Mouse (Mus musculus) heart, adult 2 months (tissue): ENCODE data around the gene Elavl3. TPM values are rescaled to one million over a fixed set of nuclear protein-coding genes. Genes with fewer than 3 reads are reported as not detected.

Experiments
- DNase-seq, 2 experiments: peaks; one replicate each; pipeline ENCODE4 v3.0.0; 2021
- H3K27ac ChIP-seq: fragments of 200-600 bp; 2 replicates; pipeline ENCODE4 v1.8.1; 2022
- H3K27me3 ChIP-seq: fragments of 200-500 bp; 2 replicates; pipeline ENCODE4 v1.6.1; 2012; ENCODE audit warnings: mild to moderate bottlenecking, low read length, inconsistent platforms, mixed read lengths; ENCODE audit not compliant: control insufficient read depth, insufficient read depth
- H3K36me3 ChIP-seq: fragments of 200-500 bp; 2 replicates; pipeline ENCODE4 v1.6.1; 2012; ENCODE audit warnings: low read length, inconsistent platforms; ENCODE audit not compliant: control insufficient read depth, insufficient read depth
- H3K4me1 ChIP-seq: fragments of 200-500 bp; 2 replicates; pipeline ENCODE4 v1.6.1; 2011; ENCODE audit warnings: low read length; ENCODE audit not compliant: control insufficient read depth, insufficient read depth
- H3K4me3 ChIP-seq: fragments of 200-600 bp; 2 replicates; pipeline ENCODE4 v1.8.1; 2022
- H3K79me2 ChIP-seq: fragments of 200-500 bp; replicated peaks from 2 replicates; pipeline ENCODE4 v1.6.1; 2012; ENCODE audit warnings: mild to moderate bottlenecking, inconsistent platforms, low read length, moderate library complexity, mixed read lengths; ENCODE audit not compliant: control insufficient read depth, insufficient read depth
- H3K9ac ChIP-seq: fragments of 200-500 bp; 2 replicates; pipeline ENCODE4 v1.6.1; 2012; ENCODE audit warnings: low read depth, mild to moderate bottlenecking, control low read depth, inconsistent platforms, low read length, mixed read lengths
- CTCF ChIP-seq: fragments of 200-600 bp; IDR thresholded peaks from 2 replicates; pipeline ENCODE4 v1.8.1; 2022; ENCODE audit warnings: antibody characterized with exemption, mild to moderate bottlenecking, moderate library complexity
- EP300 ChIP-seq: fragments of 200-500 bp; IDR thresholded peaks from 2 replicates; pipeline ENCODE4 v1.6.1; 2011; ENCODE audit warnings: low read depth, low read length, control low read depth; ENCODE audit not compliant: insufficient read depth
- POLR2A ChIP-seq: fragments of 200-500 bp; IDR thresholded peaks from 2 replicates; pipeline ENCODE4 v1.6.1; 2011; ENCODE audit warnings: mild to moderate bottlenecking, low read depth, low read length, control low read depth; ENCODE audit not compliant: insufficient read depth
- WGBS: fragments of 180-500 bp; shearing (Covaris S2); methylation state at CpG from one replicate; pipeline ENCODE4 v1.1.7; 2018; 5-methylcytosine and 5-hydroxymethylcytosine counted together
- intact Hi-C: fragments of 180-260 bp; cut with DNase I; formaldehyde crosslinking; loops from one replicate; pipeline ENCODE4 v1.15.1; 2025
- polyA plus RNA-seq: library from polyadenylated mRNA; depleted of rRNA; stranded (reverse); fragments of >200 nt; gene quantifications from 2 replicates; pipeline ENCODE4 v1.2.3, GENCODE M21; 2012; rRNA removed
- total RNA-seq, 2 experiments: library from RNA; stranded (reverse); gene quantifications; 2 replicates each; pipeline ENCODE4 v1.2.3; 2021

The Elavl3 gene
- total and polyA plus RNA-seq, 3 experiments = 0.08 to 0.10 (median 0.09) TPM

DNA sequence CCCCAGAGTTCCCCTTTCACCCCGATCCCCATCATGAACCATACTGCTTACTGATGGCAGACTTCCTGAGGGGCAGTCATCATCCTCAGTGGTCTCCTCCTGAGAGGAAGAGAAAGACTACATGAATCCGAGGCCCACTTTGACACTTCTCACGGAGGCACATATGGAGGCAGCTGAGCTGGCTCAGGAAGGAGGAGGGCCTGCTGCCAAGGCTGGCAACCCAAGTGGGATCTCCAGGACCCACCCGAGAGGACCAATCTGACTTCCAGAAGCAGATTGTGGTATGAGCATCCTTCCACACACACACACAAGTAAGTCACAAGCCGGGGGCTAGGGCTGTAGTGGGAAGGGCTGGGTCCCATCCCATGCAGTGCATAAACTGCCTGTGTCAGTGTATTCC lies 74.5 kb downstream of the Elavl3 start:
- 72% methylated on average over 5 of the region's 5 CpGs for WGBS

DNA sequence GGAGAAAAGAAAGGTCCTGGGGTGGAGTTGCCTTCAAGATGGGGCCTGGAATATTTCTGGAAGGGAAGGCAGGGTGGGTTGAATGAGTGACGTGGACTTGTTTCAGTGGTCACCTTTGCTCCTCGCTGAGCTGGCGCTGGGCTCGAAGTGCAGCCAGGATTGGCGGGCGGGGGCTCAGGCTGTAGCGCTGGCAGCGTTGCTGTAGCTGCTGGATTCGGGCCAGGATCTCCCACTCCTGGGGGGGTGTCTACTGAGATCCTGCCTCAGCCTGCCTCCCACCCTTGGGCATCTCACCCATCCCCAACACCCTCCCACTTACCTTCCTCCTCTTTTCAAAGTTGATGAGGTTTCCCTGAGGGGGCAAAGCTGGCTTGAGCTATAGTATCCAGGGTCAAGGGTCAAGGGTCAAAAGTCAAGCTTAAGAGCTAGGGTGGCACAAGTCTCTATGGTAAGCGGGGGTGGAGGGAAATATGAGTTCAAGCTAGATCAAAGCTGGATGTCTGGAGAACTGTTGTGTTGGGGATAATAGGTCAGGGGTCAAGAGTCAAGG lies 75.1 kb downstream of the Elavl3 start:
- Histone ChIP-seq H3K27ac (no peak overlapping the region), H3K79me2 (no peaks in the 10 kb centered on the region), H3K27me3 (no peaks in the 10 kb centered on the region), H3K36me3 (no peaks in the 10 kb centered on the region), H3K4me3 (no peak overlapping the region), H3K9ac (no peak overlapping the region), H3K4me1 (no peaks in the 10 kb centered on the region)
- no peak for DNase-seq
- intact Hi-C loops = no loop called here
- 80% methylated on average over 10 of the region's 10 CpGs for WGBS
- TF ChIP-seq POLR2A = no peak

More for the DNA sequence above, 74.5 kb downstream of the Elavl3 start:
- Histone ChIP-seq H3K79me2 (no peaks in the 10 kb centered on the region), H3K27ac (no peak overlapping the region), H3K9ac (no peak overlapping the region), H3K4me3 (no peak overlapping the region), H3K4me1 (no peaks in the 10 kb centered on the region), H3K36me3 (no peaks in the 10 kb centered on the region), H3K27me3 (no peaks in the 10 kb centered on the region)
- TF ChIP-seq CTCF = no peak
- TF ChIP-seq POLR2A = no peak
- TF ChIP-seq EP300 = no peak
- DNase-seq = no peak
- intact Hi-C loops = no loop called here

DNA sequence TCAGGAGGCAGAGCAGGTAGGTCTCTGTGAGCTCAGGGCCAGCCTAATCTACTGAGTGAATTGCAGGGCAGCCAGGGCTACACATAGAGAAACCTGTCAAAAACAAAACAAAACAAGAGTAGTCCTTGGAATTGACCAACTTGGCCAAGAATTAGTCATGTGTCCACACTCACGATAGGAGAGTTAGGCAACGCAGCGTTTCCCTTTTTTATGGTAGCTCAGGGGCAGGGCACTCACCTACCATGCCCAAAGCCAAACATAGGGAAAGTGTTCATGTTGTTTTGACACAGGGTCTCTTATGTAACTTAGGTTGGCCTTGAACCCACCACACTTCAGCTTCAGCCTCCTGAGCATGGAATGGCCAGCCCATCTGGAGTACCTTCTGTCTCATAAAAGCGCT lies 82.5 kb downstream of the Elavl3 start:
- Histone ChIP-seq H3K79me2 (no peaks in the 10 kb centered on the region), H3K27me3 (no peaks in the 10 kb centered on the region), H3K4me1 (no peaks in the 10 kb centered on the region), H3K36me3 (no peaks in the 10 kb centered on the region), H3K27ac (no peak overlapping the region), H3K4me3 (no peak overlapping the region), H3K9ac (no peak overlapping the region)
- no peak for TF ChIP-seq EP300
- no peak for TF ChIP-seq POLR2A
- no peak for TF ChIP-seq CTCF
- intact Hi-C loops = no loop called here
- no peak for DNase-seq
- WGBS = 87% methylated on average over 4 of the region's 4 CpGs

DNA sequence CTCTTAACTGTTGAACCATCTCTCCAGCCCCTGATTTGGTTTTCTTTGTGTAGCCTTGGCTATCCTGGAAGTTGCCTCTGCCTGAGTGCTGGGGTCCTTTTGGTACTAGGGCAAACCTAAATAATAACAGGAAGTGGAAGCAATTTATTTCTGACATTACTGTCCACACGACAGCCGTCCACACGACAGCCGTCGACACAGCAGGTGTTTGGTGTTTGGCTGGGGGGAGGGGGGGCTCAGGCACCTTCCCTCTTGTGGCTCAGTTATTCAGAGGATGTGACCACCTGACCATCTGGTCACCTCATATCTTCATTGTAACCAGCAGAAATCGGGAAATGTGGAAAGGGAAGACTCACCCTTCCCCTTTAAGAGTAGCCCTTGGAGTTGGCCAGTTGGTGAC lies 82.9 kb downstream of the Elavl3 start:
- no peaks in the 10 kb centered on the region for H3K36me3 ChIP-seq
- no peak overlapping the region for H3K4me3 ChIP-seq
- no peak for TF ChIP-seq EP300
- no peak for TF ChIP-seq POLR2A
- no peak for TF ChIP-seq CTCF
- 33% methylated on average over 6 of the region's 6 CpGs for WGBS
- H3K9ac ChIP-seq = no peak overlapping the region
- no peaks in the 10 kb centered on the region for H3K79me2 ChIP-seq
- H3K27ac ChIP-seq = no peak overlapping the region
- no peaks in the 10 kb centered on the region for H3K27me3 ChIP-seq
- H3K4me1 ChIP-seq = no peaks in the 10 kb centered on the region
- DNase-seq = no peak
- intact Hi-C loops = no loop called here

Other genes with a start within 250 kb of the Elavl3 start
- not detected for gene Angptl8, start 216.5 kb downstream of the Elavl3 start, total RNA-seq
- gene Angptl8, start 216.5 kb downstream of the Elavl3 start, polyA plus RNA-seq = 0.41 and 2.4 TPM in 2 replicates
- 10 to 100 TPM; 25.9 to 33.8 TPM for gene Dock6, start 199.4 kb downstream of the Elavl3 start, total RNA-seq
- 87.9 and 92.7 TPM in 2 replicates for gene Dock6, start 199.4 kb downstream of the Elavl3 start, polyA plus RNA-seq
- gene Rab3d, start 133.8 kb downstream of the Elavl3 start, total RNA-seq = 10 to 100 TPM; 12.4 to 13.5 TPM
- 22.8 and 27.6 TPM in 2 replicates for gene Rab3d, start 133.8 kb downstream of the Elavl3 start, polyA plus RNA-seq
- 1 to 10 TPM; 3.0 to 3.4 TPM for gene Ccdc159, start 124.6 kb downstream of the Elavl3 start, total RNA-seq
- gene Ccdc159, start 124.6 kb downstream of the Elavl3 start, polyA plus RNA-seq = 4.9 and 6.6 TPM in 2 replicates
- gene Tmem205, start 124.5 kb downstream of the Elavl3 start, total RNA-seq = 10 to 100 TPM; 65.5 to 71.8 TPM
- gene Tmem205, start 124.5 kb downstream of the Elavl3 start, polyA plus RNA-seq = 96.1 and 129 TPM in 2 replicates
- 1 to 10 TPM; 2.5 to 2.6 TPM for gene Plppr2, start 115.0 kb downstream of the Elavl3 start, total RNA-seq
- gene Plppr2, start 115.0 kb downstream of the Elavl3 start, polyA plus RNA-seq = 5.3 and 7.5 TPM in 2 replicates
- gene Swsap1, start 96.3 kb downstream of the Elavl3 start, total RNA-seq = 1 to 10 TPM; 6.5 to 7.4 TPM
- gene Swsap1, start 96.3 kb downstream of the Elavl3 start, polyA plus RNA-seq = 4.6 and 6.2 TPM in 2 replicates
- gene Epor, start 88.5 kb downstream of the Elavl3 start, total RNA-seq = 1 to 10 TPM; 1.1 to 1.4 TPM
- gene Epor, start 88.5 kb downstream of the Elavl3 start, polyA plus RNA-seq = 2.1 and 2.5 TPM in 2 replicates
- gene Rgl3, start 62.6 kb downstream of the Elavl3 start, total RNA-seq = 1 to 10 TPM; 4.2 to 4.8 TPM
- gene Rgl3, start 62.6 kb downstream of the Elavl3 start, polyA plus RNA-seq = 12.7 and 13.9 TPM in 2 replicates
- gene Ccdc151, start 49.4 kb downstream of the Elavl3 start, total RNA-seq = under 1 TPM in 1 of 2 experiments, not detected in 1; 0.09 TPM
- gene Ccdc151, start 49.4 kb downstream of the Elavl3 start, polyA plus RNA-seq = 0.21 TPM in 1 of 2 replicates, not detected in the other
- 10 to 100 TPM; 61.5 to 67.5 TPM for gene Prkcsh, start 49.2 kb downstream of the Elavl3 start, total RNA-seq
- gene Prkcsh, start 49.2 kb downstream of the Elavl3 start, polyA plus RNA-seq = 42.5 and 46.2 TPM in 2 replicates
- gene Gm49318, start 19.2 kb upstream of the Elavl3 start, total RNA-seq = under 1 TPM in 1 of 2 experiments, not detected in 1; 0.52 TPM
- gene Gm49318, start 19.2 kb upstream of the Elavl3 start, polyA plus RNA-seq = not detected in 2 replicates
- gene Zfp653, start 19.4 kb upstream of the Elavl3 start, total RNA-seq = 1 to 10 TPM; 3.8 to 4.7 TPM
- 8.7 and 9.5 TPM in 2 replicates for gene Zfp653, start 19.4 kb upstream of the Elavl3 start, polyA plus RNA-seq
- 100 to 1,000 TPM in 1 of 2 experiments, 10 to 100 TPM in 1; 92.5 to 106 TPM for gene Ecsit, start 33.4 kb upstream of the Elavl3 start, total RNA-seq
- gene Ecsit, start 33.4 kb upstream of the Elavl3 start, polyA plus RNA-seq = 166 and 169 TPM in 2 replicates
- 1 to 10 TPM; 8.4 to 8.6 TPM for gene Cnn1, start 47.2 kb upstream of the Elavl3 start, total RNA-seq
- 15.4 and 26.5 TPM in 2 replicates for gene Cnn1, start 47.2 kb upstream of the Elavl3 start, polyA plus RNA-seq
- gene Elof1, start 65.1 kb upstream of the Elavl3 start, total RNA-seq = 10 to 100 TPM; 34.6 to 42.6 TPM
- 62.6 and 67.0 TPM in 2 replicates for gene Elof1, start 65.1 kb upstream of the Elavl3 start, polyA plus RNA-seq
- 1 to 10 TPM; 1.6 to 2.4 TPM for gene Acp5, start 83.7 kb upstream of the Elavl3 start, total RNA-seq
- 7.7 and 20.8 TPM in 2 replicates for gene Acp5, start 83.7 kb upstream of the Elavl3 start, polyA plus RNA-seq
- gene Pigyl, start 104.8 kb upstream of the Elavl3 start, total RNA-seq = 10 to 100 TPM; 42.9 to 56.5 TPM
- 54.5 and 55.4 TPM in 2 replicates for gene Pigyl, start 104.8 kb upstream of the Elavl3 start, polyA plus RNA-seq
- gene Zfp872, start 136.1 kb upstream of the Elavl3 start, total RNA-seq = under 1 TPM; 0.09 to 0.10 TPM
- not detected in 2 replicates for gene Zfp872, start 136.1 kb upstream of the Elavl3 start, polyA plus RNA-seq
- gene Zfp809, start 173.7 kb upstream of the Elavl3 start, total RNA-seq = 10 to 100 TPM; 33.6 to 34.2 TPM
- gene Zfp809, start 173.7 kb upstream of the Elavl3 start, polyA plus RNA-seq = 14.8 and 26.6 TPM in 2 replicates
- gene Zfp599, start 207.9 kb upstream of the Elavl3 start, total RNA-seq = under 1 TPM; 0.34 to 0.39 TPM
- gene Zfp599, start 207.9 kb upstream of the Elavl3 start, polyA plus RNA-seq = 0.04 and 0.12 TPM in 2 replicates